ENCODE assay signal across 8 mouse cellular contexts in genomic region chr19:44195138-44195537, GRCm38 (mm10). TPM values are rescaled to one million over a fixed set of nuclear protein-coding genes. Genes with fewer than 3 reads are reported as not detected.
DNase-seq lines count a peak whose midpoint lies in the region; ATAC-seq and TF ChIP-seq lines count a peak whose summit lies in the region.

No protein-coding gene starts in this region.

- no peaks in the 10 kb centered on the region for H3K27me3 ChIP-seq in forebrain, embryonic 13.5 days
- no peaks in the 10 kb centered on the region for H3K27me3 ChIP-seq in limb, embryonic 14.5 days (ENCODE audit: control insufficient read depth, insufficient read depth, low read length)

- H3K36me3 ChIP-seq in forebrain, embryonic 13.5 days (ENCODE audit: poor library complexity, severe bottlenecking), result no peaks in the 10 kb centered on the region
- no peaks in the 10 kb centered on the region for H3K36me3 ChIP-seq in limb, embryonic 14.5 days (ENCODE audit: control insufficient read depth, insufficient read depth, low read length)

- H3K9me3 ChIP-seq in forebrain, embryonic 13.5 days (replicated peaks), result no peaks in the 10 kb centered on the region
- H3K9me3 ChIP-seq in limb, embryonic 14.5 days (ENCODE audit: control insufficient read depth, low read length), result no peaks in the 10 kb centered on the region

- no peak overlapping the region for H3K9ac ChIP-seq in forebrain, embryonic 13.5 days
- no peak overlapping the region for H3K9ac ChIP-seq in limb, embryonic 14.5 days (ENCODE audit: low read depth, low read length, severe bottlenecking)

- WGBS in forebrain, embryonic 13.5 days, result 8% methylated on average over 7 of the region's 7 CpGs
- WGBS in limb, embryonic 14.5 days, result 13% methylated on average over 7 of the region's 7 CpGs

- H3K4me2 ChIP-seq in forebrain, embryonic 13.5 days, result no peak overlapping the region
- H3K4me2 ChIP-seq in limb, embryonic 14.5 days (replicated peaks; ENCODE audit: low read depth, low read length, severe bottlenecking), result no peak overlapping the region

- DNase-seq in urinary bladder, postnatal 25 days (ENCODE audit: low spot score), result peak; percentile 55
- no peak for DNase-seq in urinary bladder, postnatal 10 days (ENCODE audit: low spot score)
- peak; percentile 63 for DNase-seq in c-Kit-positive CD71-negative TER-119-negative erythroid progenitor cells, embryonic 14.5 days (ENCODE audit: low read depth)
- peak; percentile 71 for DNase-seq in induced T-regulatory cell, adult 2 months (ENCODE audit: low read depth)
- peak; percentile 65 for DNase-seq in limb, embryonic 14.5 days (ENCODE audit: low spot score)
- DNase-seq in retina, adult 2 months (ENCODE audit: low read depth, low spot score), result peak; percentile 39
- DNase-seq in thymus, postnatal 4 days, result peak; percentile 86

- no peak overlapping the region for H3K4me3 ChIP-seq in forebrain, embryonic 13.5 days
- H3K4me3 ChIP-seq in limb, embryonic 14.5 days (replicated peaks; ENCODE audit: low read length), result no peak overlapping the region

- H3K4me1 ChIP-seq in forebrain, embryonic 13.5 days, result no peaks in the 10 kb centered on the region
- no peaks in the 10 kb centered on the region for H3K4me1 ChIP-seq in limb, embryonic 14.5 days (ENCODE audit: control insufficient read depth, insufficient read depth, low read length)

- peak; percentile 51; the same call in 1 of the 2 replicates for ATAC-seq in forebrain, embryonic 13.5 days
- ATAC-seq in limb, embryonic 14.5 days (ENCODE audit: low FRiP score, low read depth), result peak; percentile 57; the same call in 1 of the 2 replicates

- no peak overlapping the region for H3K27ac ChIP-seq in forebrain, embryonic 13.5 days
- H3K27ac ChIP-seq in limb, embryonic 14.5 days (replicated peaks; ENCODE audit: low read depth, low read length), result no peak overlapping the region

- no peak for TF ChIP-seq POLR2A in limb, embryonic 14.5 days (IDR thresholded peaks at IDR 0.05; ENCODE audit: borderline replicate concordance, extremely low read depth, insufficient read depth, insufficient read length)

RNA-seq across cellular contexts. Expression of gene Pkd2l1, which starts 2.9 kb away (rescaled TPM):
- polyA plus RNA-seq in forebrain, embryonic 13.5 days (2015; fragmentation: Nextera tagmentation; extraction: Ambion mirVana), result 0.11 and 0.17 TPM in 2 replicates
- polyA plus RNA-seq in limb, embryonic 14.5 days (2012; rRNA removed), result 0.01 and 0.03 TPM in 2 replicates
- not detected in 2 replicates for polyA plus RNA-seq in limb, embryonic 14.5 days (2014; fragmentation: Nextera tagmentation; extraction: Ambion mirVana)

RNA-seq across cellular contexts. Expression of gene Scd3, which starts 7.9 kb away (rescaled TPM):
- polyA plus RNA-seq in forebrain, embryonic 13.5 days (2015; fragmentation: Nextera tagmentation; extraction: Ambion mirVana), result 1.4 and 1.6 TPM in 2 replicates
- not detected in 2 replicates for polyA plus RNA-seq in limb, embryonic 14.5 days (2012; rRNA removed)
- polyA plus RNA-seq in limb, embryonic 14.5 days (2014; fragmentation: Nextera tagmentation; extraction: Ambion mirVana), result 0.21 TPM in 1 of 2 replicates, not detected in the other

RNA-seq across cellular contexts. Expression of gene Bloc1s2, which starts 48.9 kb away (rescaled TPM):
- polyA plus RNA-seq in forebrain, embryonic 13.5 days (2015; fragmentation: Nextera tagmentation; extraction: Ambion mirVana), result 130 and 141 TPM in 2 replicates
- 50.5 and 74.8 TPM in 2 replicates for polyA plus RNA-seq in limb, embryonic 14.5 days (2012; rRNA removed)
- 82.1 and 87.5 TPM in 2 replicates for polyA plus RNA-seq in limb, embryonic 14.5 days (2014; fragmentation: Nextera tagmentation; extraction: Ambion mirVana)

RNA-seq across cellular contexts. Expression of gene Cwf19l1, which starts 59.5 kb away (rescaled TPM):
- polyA plus RNA-seq in forebrain, embryonic 13.5 days (2015; fragmentation: Nextera tagmentation; extraction: Ambion mirVana), result 37.1 and 39.4 TPM in 2 replicates
- 21.6 and 25.2 TPM in 2 replicates for polyA plus RNA-seq in limb, embryonic 14.5 days (2012; rRNA removed)
- 26.3 and 29.6 TPM in 2 replicates for polyA plus RNA-seq in limb, embryonic 14.5 days (2014; fragmentation: Nextera tagmentation; extraction: Ambion mirVana)
